Mouse (Mus musculus) cerebellum, adult 18-20 months (tissue): ENCODE data around the gene Slc7a7.

Source experiments
- DNase-seq, 2 experiments: peaks; one replicate each; pipeline ENCODE4 v3.0.0; 2021

Slc7a7 gene

DNA sequence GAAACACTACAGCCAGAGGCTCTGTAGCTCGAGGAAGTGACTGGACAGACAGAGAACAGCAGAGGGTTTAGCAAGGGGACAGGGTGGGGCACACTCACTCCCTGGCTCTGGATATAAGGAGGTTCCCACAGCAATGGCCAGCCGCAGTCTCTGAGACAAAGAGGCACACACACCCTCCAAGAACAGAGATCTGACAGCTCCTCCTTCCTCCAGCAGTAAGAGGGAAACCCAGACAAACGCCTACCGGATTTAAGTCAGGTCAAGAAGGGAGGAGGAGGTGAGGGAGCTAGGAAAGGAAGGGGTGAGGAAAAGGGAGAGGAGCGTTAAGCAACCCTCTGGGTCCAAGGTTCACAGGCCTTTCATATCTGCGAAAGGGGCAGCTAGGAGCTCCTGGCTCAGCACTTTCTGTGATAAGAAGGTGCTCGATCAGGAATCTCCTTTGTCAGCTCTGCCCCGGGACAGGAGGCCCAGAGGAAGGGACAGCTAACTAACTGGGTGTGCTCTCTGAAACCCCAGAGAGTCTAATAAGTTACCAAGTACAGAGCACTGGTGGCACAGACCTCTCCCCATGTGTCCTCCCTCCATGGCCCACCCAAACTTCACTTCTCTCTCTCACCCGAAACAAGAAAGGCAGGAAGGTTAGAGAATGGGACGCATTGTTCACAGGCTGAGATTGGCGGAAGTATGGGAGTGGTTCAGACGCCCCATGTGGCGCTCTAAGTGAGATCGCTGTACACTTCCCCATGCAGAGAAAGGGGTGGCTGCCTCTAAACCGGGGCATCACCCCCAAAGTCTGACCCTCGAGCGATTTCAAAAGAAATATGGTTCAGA is 7.4 kb downstream of the Slc7a7 start:
- DNase-seq: no peak

DNA sequence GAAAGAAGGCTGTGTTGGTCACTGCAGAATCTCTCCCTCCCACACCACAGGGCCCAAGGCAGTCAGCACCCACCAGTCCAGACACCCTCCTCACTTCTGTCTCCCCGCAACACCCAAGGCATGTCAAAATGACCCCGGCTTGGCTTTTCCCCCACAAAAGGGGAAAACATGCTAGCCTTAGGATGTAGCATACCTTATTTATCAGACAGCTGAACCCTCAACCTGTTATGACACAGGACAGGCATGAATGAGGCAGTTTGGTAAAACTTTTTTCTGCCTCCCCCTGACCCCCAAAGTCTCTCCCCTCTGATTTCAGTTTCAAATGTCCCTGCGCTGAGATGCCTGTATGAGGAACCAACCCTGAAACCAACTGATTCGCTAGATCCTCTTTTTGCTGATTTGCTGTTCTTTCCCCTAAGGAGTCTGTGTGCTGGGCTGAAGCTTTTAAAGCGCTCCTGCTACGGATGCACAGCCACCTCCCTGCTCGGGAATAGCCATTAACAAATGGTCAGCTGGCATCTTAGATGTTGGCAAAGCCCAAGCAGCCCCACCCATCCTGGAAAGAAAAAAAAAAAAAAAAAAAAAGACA is 8.4 kb downstream of the Slc7a7 start:
- DNase-seq: no peak

DNA sequence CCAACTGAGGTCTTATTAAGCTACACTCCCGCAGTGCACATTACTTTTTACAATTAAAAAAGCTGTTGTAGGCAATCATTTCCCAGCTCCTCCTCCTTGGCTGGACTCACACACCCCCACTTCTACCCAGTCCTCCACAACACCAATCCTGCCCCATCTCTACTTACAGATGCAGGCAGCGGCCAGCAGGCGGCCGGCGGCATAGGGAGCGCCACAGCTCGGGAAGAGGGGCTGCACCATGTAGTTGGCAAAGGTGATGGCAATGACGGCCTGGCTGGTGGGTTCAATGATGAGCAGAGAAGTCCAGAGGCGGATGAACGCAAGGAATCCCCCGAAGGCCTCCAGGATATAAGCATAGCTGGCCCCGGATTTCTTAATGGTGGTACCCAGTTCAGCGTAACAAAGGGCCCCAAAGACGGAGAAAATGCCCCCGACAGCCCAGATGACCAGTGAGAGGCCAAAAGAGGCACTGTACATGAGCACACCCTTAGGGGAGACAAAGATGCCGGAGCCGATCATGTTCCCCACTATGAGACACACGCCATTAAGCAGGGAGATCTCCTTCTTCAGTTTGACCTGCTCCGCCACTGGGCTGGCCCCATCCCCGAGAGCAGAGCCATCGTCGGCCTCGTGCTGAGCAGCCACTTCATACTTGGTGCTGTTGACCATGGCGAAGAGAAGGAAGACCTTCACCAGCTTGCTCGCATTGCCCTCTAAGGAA is 9.1 kb downstream of the Slc7a7 start:
- DNase-seq: no peak

DNA sequence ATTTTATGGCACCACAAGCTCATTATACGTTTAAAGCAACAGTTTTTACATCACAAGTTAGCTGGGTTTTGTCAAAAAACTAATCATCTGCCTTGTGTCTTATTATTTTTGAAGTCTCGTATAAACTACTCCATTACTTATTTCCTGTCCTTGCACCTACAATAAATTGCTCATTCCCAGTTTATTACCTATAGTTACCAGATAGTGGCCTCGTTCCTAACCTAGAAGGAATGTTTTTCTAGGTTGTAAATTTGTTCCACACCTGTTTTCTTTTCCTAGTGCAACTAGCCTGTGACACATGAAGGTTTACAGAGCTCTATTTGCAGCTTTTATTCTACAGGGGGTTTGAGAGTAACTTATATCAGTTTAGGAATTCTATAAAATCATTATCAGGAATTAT is 15.9 kb downstream of the Slc7a7 start:
- DNase-seq: no peak

DNA sequence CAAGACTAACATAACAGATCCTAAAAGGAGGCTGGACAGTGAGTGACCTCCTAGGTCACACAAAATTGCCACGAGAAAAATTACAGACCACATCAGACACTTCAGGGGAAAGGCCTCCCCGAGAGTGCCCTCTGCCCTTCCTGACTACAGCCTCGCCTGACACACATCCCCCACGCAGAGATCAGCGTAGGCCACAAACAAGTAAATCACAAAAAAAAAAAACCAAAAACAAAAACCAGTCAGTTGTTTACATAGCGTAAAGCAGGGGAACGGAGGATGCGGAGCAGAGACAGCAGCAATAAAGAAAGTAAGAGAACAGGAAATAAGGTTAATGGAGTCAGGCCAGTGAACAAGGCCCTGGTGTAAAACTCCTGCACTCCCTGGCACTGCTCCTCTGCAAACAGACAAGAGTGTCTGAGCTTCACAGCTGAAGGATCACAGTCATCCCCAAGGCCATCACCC is 18.6 kb downstream of the Slc7a7 start:
- DNase-seq: no peak

DNA sequence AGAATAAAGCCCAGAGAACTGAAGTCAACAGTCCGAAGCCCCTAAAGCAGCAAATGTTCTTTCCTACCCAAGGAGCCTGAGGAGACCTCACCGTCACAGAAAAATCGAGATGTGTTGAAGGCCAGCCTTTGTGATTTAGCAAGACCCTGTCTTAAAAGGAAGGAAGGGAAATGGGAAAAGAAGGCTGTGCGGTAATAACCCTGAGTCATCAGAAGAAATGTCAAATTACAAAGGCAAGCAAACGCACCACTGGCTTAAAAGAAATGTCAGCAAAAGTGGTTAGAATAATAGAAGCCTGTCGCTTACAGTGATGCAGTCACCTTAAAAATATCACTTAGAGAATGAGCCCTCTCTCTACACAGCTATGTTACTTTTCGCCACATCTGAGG is 19.1 kb downstream of the Slc7a7 start:
- DNase-seq: no peak

DNA sequence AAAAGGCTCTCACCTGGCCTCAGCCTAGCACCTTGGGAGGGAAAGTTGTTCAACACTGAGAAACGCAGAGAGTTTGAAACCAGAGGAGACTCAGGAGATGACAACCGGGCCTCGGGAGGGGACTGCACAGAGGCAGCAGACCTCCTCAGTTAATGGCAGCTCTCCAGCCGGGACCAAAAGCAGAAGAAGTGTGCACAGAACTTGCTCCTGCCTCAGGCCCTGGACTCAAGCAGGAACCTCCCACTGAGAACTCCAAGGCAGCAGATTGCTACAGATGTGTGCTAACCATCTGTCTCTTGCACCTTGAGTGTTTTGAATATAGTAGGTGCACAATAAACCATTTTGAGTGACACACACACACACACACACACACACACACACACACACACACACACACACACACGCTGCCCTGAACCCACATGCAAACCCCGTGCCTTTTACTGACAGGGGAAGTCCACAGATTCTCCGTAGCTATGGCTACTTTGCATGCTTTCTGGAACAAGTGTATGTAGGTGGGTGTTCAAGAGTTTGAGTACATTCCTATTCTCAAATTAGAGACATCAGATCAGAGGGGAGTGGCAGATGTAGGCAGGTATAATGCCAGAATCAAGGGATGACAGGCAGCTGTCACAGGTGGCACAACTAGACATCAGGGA is 19.6 kb downstream of the Slc7a7 start:
- DNase-seq: no peak

DNA sequence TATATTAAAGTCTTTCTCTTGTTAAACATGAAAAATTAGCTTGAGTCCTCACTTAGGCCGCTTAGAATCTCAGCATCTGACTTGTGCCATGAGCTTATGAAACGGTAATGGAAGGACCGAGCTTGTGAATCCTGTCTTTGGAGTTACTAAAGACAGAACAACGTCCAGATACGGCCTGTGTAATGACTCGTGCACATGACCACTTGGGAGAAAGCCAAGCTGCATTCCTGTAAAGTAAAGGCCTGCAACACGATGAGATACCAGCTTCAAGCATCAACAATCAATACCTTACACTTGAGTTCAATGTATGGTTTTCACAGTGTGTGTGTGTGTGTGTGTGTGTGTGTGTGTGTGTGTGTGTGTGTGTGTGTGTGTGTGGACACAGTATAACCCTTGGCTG is 20.9 kb downstream of the Slc7a7 start:
- DNase-seq: no peak

DNA sequence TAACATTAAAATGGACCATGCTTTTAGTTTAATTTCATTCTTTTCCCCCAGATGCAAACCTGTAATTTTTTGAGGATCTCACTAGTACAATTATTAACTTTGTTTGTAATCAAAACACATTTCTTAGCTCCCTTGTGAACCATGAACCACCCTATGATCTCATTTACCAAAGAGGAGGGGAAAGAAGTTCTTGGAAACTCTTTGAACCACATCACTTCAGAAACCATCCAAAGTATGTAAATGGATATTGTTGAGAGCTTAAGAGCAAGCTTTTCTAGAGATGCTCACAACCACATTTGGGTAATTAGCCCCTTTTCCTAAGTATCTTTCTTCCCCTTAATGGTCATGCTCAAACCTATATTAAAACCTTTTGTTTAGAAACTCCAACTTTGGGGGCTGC is 23.3 kb downstream of the Slc7a7 start:
- DNase-seq: no peak

DNA sequence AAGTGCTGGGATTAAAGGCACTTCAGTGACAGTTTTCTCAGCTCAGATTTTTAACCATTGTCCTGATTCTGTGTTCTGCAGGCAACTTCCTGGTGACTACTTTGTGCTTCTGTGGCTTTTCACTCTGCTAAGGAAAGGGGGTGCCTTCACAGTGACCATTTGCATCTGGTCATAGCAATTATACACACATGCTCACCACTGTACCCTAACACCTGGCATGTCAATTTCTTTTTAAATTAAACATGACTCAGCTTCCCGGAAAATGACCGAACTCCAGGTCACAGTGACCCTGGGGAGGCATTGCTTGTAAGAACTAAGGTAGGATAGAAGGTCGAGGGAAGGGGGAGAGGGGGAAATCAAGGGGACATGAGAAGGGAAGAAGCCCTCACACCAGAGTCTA is 23.8 kb downstream of the Slc7a7 start:
- no peak for DNase-seq

DNA sequence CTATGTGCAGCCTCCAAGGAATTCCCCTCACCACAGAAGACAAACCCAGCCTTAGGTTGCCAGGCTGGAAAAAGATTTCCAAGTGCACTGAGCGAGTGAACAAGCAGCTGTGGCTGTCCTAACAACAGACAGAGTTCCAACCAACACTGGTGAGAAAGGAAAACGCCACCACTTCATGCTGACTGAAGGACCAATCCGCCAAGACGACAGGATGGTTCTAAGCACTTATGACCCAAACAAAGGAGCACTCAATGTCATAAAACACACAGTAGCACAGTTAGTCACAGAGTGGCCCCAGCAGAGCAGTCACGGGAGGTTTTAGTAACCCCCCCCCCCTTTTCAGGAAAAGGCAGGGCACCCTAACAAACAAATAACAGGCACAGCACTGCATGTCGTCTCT is 26.7 kb downstream of the Slc7a7 start:
- no peak for DNase-seq

DNA sequence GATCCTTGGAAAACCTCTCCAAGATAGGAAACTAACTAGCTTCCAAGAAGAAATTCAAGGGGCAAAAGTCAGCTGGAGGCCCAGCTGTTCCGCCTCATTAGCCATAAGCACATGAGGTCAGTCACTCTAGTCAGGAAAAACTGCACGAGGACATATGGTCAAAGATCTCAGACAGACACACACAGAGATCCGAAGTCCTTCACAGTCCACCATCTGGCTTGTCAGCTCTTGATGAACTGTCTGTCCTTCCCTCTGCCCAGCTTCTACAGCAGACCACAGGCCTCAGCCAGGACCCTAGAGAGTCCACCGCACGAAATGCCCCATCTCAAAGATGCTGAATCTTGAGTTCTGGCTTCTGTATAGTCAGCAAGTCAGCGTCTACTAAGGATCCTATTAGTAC is 30.0 kb downstream of the Slc7a7 start:
- DNase-seq: no peak

DNA sequence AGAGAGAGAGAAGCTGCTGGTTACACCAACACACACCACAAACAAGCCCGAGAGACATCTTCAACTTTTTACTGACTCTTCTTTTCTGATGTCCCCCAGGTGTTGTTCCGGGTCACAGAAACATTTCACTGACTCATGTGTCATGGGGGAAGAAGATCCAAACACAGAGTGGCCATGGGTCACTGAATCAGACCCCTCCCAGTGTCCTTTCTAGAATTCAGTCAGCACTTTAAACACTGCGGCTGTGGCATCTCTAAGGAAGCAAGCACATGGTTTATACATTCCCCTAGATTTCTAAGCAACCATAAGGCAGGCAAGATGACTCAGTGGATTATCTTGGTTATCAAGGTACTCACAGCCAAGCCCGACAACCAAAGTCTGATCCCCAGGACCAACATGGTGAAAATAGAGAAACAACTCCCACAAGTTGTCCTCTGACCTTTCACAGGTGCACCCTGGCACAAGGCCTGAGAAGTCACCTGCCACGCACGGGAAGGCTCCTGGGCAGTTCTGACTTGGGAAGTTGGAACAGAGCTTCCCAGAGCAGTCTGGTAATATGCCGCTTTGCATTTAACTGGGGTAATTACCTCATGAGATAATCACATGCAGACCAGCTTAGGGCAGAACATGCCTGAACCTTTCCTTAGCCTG is 31.5 kb downstream of the Slc7a7 start:
- no peak for DNase-seq

DNA sequence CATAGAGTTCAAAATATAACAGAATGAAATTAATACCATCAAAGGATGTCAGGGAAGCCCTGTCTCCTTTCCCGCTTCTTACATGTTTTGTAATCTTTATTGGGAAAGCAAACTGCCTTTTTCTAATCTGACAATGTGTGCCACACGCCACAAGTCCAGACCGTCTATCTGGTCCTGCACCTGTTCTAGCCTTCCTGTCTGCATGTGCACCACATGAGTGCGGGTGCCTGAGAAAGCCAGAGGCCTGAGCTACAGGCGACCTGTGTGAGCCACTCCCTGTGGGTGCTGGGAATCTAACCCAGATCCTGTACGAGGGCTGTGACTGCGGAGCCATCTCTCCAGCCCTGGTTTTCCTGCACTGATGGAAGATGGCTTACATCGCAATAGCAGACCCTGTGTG is 33.2 kb downstream of the Slc7a7 start:
- DNase-seq: no peak

DNA sequence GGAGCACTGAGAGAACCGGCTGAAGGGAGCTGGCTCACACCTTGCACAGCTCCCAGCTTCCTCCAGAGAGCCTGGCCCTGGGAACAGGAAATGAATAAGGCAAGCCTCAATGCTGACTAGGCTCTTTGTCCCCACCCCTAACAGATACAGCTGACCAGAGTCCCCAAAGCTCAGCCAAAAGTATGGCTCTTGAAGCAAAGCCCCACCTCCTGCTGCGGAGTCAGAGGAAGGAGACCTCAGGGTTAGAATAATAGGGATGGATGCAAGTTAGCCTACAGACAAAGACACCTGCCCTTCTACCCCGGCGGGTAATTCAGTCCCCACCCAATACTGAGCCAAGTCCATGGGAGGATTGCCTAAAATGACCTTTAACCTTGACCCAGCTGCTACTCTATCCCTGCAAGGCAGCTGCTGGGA is 34.2 kb downstream of the Slc7a7 start:
- DNase-seq: no peak

DNA sequence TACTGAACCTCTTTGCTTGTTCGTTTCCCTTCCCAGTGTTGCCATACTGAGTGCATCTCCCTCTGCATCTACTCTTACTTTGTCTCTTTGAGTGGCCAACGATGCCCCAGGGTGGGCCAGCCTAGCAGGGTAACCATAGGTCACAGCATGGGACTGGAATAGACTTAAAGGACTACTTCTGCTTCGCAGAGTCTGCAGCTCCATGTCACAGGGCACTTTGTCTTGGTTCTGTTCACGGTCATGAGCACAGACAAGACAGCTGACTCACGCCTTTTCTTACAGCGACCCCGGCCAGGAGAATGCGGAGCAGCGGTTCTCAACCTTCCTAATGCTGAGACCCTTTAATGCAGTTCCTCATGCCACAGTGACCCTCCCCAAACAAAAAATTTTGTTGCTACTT is 34.9 kb downstream of the Slc7a7 start:
- no peak for DNase-seq

DNA sequence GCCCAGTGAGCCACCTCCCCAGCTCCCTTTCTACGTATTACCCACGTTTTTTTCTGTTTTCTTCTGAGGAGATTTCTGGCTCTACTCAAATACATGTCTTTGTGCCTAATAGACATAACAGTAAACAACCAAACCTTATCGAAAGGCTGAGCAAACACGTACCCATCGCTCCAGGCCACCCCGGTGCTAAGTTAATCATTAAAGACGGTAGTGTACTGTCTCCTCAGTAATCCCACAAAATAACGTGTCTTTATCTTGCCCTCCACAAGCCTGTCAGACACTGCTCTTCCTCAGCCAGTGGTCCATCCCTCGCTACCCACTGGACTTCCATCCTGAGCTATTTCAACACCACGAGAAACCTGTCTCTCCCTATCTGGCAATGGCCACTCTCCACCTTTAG is 35.8 kb downstream of the Slc7a7 start:
- DNase-seq: no peak

DNA sequence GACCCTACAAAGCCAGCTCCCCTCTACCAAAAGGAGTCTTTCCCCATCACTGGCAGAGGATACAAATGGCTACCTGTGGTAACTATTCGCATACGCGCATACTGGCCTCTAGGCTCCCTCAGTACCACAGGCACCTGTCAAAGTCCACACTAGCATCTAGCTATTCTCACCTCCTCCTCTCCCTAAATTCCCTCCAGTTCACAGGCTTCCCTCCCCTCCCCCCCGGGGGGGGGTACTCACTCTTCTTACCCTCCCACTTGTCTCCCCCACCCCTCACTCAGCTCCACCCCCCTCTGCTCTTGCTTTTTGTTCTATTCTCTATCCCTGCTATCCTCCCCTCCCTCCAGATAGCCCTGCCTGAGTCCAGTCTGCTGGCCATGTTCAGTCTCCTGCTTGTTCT is 37.0 kb downstream of the Slc7a7 start:
- DNase-seq: no peak

DNA sequence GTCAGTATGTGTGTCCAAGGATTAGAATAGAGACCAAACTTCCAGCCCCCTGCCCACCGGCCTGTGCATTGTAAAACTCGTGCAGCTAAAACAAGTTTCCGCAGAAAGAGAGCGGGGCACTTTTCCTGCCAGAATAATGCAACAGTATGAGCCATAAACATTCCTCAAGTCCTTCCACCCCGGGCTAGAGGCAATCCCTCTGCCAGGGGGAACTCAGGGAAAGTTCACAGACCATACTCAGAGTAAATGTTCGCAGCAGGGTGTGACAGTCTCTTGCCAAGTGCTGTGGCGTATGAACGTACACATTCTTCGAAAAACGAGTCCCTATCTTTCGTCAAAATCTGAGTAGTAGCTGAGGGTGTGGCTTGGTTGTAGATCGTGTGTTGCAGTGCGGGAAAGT is 38.0 kb downstream of the Slc7a7 start:
- DNase-seq: no peak

DNA sequence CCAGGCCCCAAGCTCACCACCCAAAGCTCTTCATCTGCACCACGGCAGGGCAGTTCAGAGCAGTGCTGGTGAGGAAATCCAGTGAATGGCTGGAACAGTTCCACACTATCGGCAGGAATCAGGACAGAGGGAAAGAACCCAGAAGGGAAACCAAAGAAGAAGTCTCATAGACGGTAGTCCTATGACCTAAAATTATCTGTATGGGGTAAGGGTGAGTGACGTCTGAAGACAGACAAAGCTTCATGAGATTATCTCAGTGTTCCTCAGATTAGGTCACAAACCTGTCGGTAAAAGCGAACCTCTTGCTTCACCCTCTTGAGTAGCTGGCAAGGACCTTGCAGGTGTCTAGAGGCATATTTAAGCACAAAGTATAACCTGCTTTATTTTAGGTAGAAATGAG is 40.4 kb downstream of the Slc7a7 start:
- no peak for DNase-seq

DNA sequence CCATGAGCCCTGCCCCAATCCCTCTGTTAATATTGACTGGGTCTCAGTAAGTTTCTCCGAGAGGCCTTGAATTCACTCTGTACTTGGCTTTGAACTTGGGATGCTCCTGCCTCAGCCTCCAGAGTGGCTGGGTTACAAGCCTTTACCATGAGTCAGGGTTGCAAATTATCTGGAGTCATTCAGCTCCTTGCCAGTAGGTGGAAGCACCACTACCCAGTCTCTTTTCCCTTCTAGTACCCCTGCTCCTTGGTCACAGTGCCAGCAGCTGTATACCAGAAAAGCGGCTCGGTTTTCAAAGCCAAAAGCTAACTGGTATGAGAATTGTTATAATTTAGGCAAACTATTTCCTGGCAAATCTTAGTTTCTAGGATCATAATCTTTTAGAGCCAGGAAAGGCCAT is 41.7 kb downstream of the Slc7a7 start:
- no peak for DNase-seq

DNA sequence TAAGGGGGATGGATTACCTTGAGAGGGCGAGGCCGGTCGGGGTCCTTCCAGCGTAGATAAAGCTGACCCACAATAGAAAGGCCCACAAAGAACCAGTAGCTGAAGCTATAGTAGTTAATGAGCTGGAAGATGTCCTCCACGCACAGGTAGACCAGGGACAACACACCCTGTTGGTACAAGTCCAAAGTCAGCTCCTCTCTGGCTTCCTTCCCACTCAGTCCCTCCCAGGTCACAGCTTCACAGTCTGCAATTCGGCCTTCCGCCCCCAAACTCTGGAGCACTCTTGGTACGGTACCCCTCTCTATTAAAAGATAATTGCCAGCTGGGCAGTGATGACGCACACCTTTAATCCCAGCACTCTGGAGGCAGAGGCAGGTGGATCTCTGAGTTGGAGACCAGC is 44.7 kb downstream of the Slc7a7 start:
- DNase-seq: no peak

DNA sequence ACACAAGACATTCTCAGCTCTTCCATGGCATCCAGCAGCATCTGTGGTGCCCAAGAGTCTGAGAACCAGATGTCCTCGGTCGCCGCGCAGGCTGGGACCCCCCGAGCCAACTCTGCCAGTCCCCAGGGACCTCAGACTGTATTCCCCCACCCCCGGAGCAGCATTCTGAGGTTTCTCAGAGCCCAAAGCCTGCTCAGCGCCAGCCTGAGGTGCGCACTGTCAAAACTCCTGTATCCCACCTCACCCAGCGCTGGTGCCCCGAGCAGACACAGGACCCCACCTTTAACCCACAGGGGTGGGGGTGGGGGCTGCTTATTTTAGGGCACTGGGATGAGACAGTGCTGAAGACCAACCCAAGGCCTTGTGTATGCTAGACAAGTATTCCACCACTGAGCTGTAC is 46.1 kb downstream of the Slc7a7 start:
- DNase-seq: no peak
